Mouse (Mus musculus) small intestine, adult 10 weeks (tissue): ENCODE results near the gene Lce3b. TPM values are rescaled to one million over a fixed set of nuclear protein-coding genes. Genes with fewer than 3 reads are reported as not detected.

Experiments
- polyA plus RNA-seq: library from polyadenylated mRNA; stranded (reverse); fragments of 350-450 nt; fragmentation: Illumina TruSeq; extraction: RNeasy Lipid Tissue Mini Kit (QIAGEN cat#74804); gene quantifications from one replicate; pipeline ENCODE4 v1.2.3, GENCODE M21; 2014; ENCODE audit warnings: low replicate concordance

Gene Lce3b
- polyA plus RNA-seq, result not detected

DNA sequence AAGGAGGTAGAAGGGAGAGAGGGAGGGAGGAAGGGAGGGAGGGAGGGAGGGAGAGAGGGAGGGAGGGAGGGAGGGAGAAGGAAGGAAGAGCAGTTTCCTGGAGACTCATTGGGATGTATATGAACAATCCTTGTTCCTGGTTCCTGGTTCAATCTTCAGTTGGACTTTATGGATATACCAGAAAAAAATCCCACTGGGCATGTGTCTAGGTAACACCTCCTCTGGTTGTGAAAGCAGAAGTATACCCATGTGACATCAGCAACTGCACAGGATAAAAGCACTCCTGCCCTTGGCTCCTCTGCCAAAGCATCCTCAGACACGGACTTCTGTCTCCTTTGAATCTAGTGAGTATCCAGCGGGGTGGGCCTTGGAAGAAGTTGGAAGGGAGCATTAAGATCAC is at the start of gene Lce3b:
Gene Lce3b, plus strand, starts transcription at position 301 of the 400 bp plus-strand sequence.

DNA sequence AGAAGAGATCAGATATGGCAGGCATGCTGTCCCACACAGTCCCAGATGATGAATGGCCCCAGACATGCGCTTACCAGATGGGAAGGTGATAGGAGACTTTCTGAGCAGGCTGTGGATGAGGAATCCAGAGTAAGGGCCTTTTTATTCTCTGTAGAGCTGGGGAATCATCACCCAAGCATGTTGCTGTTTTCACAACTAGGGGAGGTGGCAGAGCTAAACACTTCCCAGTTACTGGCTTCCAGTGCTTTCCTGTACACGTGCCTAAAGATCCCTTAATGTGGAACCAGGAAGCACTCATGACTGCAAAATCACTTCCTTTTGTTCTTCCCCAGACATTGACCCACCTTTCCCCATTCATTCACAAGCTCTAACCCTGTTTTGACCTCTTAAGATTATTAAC is 6.6 kb upstream of the Lce3b start, which contains the start of gene Lce3a:
Gene Lce3a, minus strand, starts transcription at position 101 of the 400 bp plus-strand sequence.

DNA sequence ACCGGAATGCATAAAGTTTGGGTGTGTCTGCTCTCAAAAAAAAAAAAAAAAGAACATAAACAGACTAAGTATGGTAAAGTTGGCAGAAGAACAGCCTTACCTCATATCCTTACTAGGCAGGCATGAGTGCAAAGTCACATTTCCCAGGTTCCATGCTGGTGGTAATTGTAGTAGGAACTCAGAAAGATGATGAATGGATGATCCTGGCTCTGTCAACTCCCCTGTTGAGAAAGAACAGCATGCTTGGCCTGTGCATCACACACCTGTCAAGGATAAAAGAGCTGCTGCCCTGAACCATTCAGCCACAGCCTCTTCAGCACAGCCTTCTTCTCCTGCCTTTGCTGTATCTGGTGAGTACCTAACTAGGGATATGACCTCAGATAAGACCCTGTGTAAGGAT is 11.4 kb downstream of the Lce3b start, which contains the start of gene Lce3c:
Gene Lce3c, plus strand, starts transcription at position 301 of the 400 bp plus-strand sequence.

DNA sequence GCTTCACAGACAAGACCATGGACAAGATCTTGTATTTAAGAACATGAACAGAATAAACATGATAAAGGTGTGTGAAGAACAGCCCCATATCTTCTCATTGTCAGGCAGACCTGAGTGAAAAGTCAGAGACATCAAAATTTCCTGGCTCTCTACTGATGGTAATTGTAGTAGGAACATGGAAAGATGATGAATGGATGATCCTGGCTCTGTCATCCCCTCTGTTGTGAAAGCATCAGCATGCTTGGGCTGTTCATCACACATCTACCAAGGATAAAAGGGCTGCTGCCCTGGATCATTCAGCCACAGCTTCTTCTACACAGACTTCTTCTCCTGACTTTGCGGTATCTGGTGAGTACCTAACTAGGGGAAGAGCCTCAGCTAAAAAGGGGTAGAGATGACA is 24.3 kb downstream of the Lce3b start, which contains the start of gene Lce3d:
Gene Lce3d, plus strand, starts transcription at position 301 of the 400 bp plus-strand sequence.

DNA sequence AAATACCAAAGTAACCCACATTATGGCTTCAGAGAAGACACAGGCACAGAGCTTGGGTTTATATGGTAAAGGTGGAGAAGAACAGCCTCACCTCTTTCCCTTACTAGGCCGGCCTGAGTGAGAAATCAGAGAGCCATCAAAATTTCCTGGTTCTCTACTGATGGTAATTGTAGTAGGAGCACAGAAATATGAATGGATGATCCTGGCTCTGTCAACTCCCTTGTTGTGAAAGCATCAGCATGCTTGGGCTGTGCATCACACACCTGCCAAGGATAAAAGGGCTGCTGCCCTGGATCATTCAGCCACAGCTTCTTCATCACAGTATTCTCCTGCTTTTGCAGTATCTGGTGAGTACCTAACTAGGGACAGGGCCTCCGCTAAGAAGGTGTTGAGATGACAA is 34.0 kb downstream of the Lce3b start, which contains the start of gene Lce3e:
Gene Lce3e, plus strand, starts transcription at position 301 of the 400 bp plus-strand sequence.

Other genes starting within 250 kb of the Lce3b start
- gene Lce1d, start 245.8 kb upstream of the Lce3b start, polyA plus RNA-seq, result not detected
- not detected for gene Lce1e, start 223.9 kb upstream of the Lce3b start, polyA plus RNA-seq
- gene Lce1f, start 212.6 kb upstream of the Lce3b start, polyA plus RNA-seq, result not detected
- not detected for gene Gm38119, start 193.9 kb upstream of the Lce3b start, polyA plus RNA-seq
- not detected for gene Lce1g, start 180.6 kb upstream of the Lce3b start, polyA plus RNA-seq
- not detected for gene Lce1h, start 167.9 kb upstream of the Lce3b start, polyA plus RNA-seq
- not detected for gene Lce1i, start 154.1 kb upstream of the Lce3b start, polyA plus RNA-seq
- not detected for gene Lce1j, start 142.5 kb upstream of the Lce3b start, polyA plus RNA-seq
- not detected for gene Lce1k, start 125.1 kb upstream of the Lce3b start, polyA plus RNA-seq
- gene Kprp, start 105.7 kb upstream of the Lce3b start, polyA plus RNA-seq, result not detected
- not detected for gene Lce1l, start 81.7 kb upstream of the Lce3b start, polyA plus RNA-seq
- gene 2310050C09Rik, start 62.8 kb upstream of the Lce3b start, polyA plus RNA-seq, result not detected
- gene Lce3a, start 6.7 kb upstream of the Lce3b start, polyA plus RNA-seq, result not detected
- gene Lce3c, start 11.5 kb downstream of the Lce3b start, polyA plus RNA-seq, result not detected
- not detected for gene Lce3d, start 24.4 kb downstream of the Lce3b start, polyA plus RNA-seq
- not detected for gene Lce3e, start 34.1 kb downstream of the Lce3b start, polyA plus RNA-seq
- gene Lce3f, start 59.2 kb downstream of the Lce3b start, polyA plus RNA-seq, result not detected
- not detected for gene Crct1, start 82.7 kb downstream of the Lce3b start, polyA plus RNA-seq
- gene Lce1m, start 86.1 kb downstream of the Lce3b start, polyA plus RNA-seq, result not detected
- gene Gm4858, start 135.8 kb downstream of the Lce3b start, polyA plus RNA-seq, result not detected
- gene Crnn, start 211.8 kb downstream of the Lce3b start, polyA plus RNA-seq, result not detected